Mouse (Mus musculus): ENCODE data around the gene Cacna1e. TPM values are rescaled to one million over a fixed set of nuclear protein-coding genes. Genes with fewer than 3 reads are reported as not detected.
A peak's percentile ranks its signal among the peaks of the same experiment; 100 is the strongest.

Gene Cacna1e
- polyA plus RNA-seq, 1 experiment, result 51.9 TPM

GRCm38 (mm10) chr1:154677677-154678076 lies 206.6 kb downstream of the Cacna1e start:
- Histone ChIP-seq H3K27ac (ENCODE audit: insufficient read depth, low read length) (no peak overlapping the region), H3K27me3 (ENCODE audit: control insufficient read depth, insufficient read depth, low read length) (no peaks in the 10 kb centered on the region), H3K4me1 (ENCODE audit: control insufficient read depth, insufficient read depth, low read length) (peaks cover under 1% of the 10 kb centered on the region; the same call in 1 of the 2 replicates), H3K4me3 (replicated peaks; ENCODE audit: insufficient read depth, low read depth, low read length) (no peak overlapping the region)
- no peak for DNase-seq
- no peak for TF ChIP-seq CTCF (IDR thresholded peaks at IDR 0.05; ENCODE audit: borderline replicate concordance, insufficient read depth, low read depth, low read length)
- no peak for TF ChIP-seq POLR2A (IDR thresholded peaks at IDR 0.05; ENCODE audit: borderline replicate concordance, insufficient read depth, low read length)
- 63% methylated on average over 2 of the region's 2 CpGs for WGBS

- DNase-seq, result peak; percentile 41 to 44
- TF ChIP-seq POLR2A (IDR thresholded peaks at IDR 0.05; ENCODE audit: borderline replicate concordance, insufficient read depth, low read length) (no peak), CTCF (IDR thresholded peaks at IDR 0.05; ENCODE audit: borderline replicate concordance, insufficient read depth, low read depth, low read length) (no peak)
- H3K4me1 ChIP-seq (ENCODE audit: control insufficient read depth, insufficient read depth, low read length), result peaks cover 6% of the 10 kb centered on the region
- H3K27me3 ChIP-seq (ENCODE audit: control insufficient read depth, insufficient read depth, low read length), result no peaks in the 10 kb centered on the region
- no peak overlapping the region for H3K27ac ChIP-seq (ENCODE audit: insufficient read depth, low read length)
- H3K4me3 ChIP-seq (replicated peaks; ENCODE audit: insufficient read depth, low read depth, low read length), result no peak overlapping the region
Measured at GRCm38 (mm10) chr1:154663721-154664120, 220.6 kb downstream of the Cacna1e start.

DNA sequence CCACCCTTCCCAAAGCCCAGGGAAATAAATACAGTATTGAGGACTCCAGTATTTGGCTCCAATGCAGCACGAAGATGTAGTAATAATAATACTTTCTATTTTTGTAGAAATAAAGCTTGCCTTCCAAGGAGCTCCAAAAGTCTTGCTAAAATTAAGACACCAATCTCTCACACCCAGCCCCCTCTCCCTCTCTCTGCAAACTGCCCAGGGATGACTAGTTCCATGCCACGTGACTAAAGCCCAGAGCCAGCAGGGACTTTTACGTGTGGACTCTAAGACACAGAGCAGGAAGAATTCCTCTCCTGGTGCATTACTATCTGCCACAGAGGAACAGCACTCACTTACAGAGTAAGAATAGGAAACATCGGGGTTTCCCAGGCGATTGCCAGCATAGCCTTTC lies 222.3 kb downstream of the Cacna1e start:
- H3K4me1 ChIP-seq (ENCODE audit: control insufficient read depth, insufficient read depth, low read length), result peaks cover 6% of the 10 kb centered on the region
- H3K4me3 ChIP-seq (replicated peaks; ENCODE audit: insufficient read depth, low read depth, low read length), result no peak overlapping the region
- TF ChIP-seq CTCF (IDR thresholded peaks at IDR 0.05; ENCODE audit: borderline replicate concordance, insufficient read depth, low read depth, low read length) (no peak), POLR2A (IDR thresholded peaks at IDR 0.05; ENCODE audit: borderline replicate concordance, insufficient read depth, low read length) (no peak)
- no peak overlapping the region for H3K27ac ChIP-seq (ENCODE audit: insufficient read depth, low read length)
- 54% methylated on average over 5 of the region's 5 CpGs for WGBS
- no peaks in the 10 kb centered on the region for H3K27me3 ChIP-seq (ENCODE audit: control insufficient read depth, insufficient read depth, low read length)
- DNase-seq, result no peak

- peak in 1 of 2 experiments; percentile 30 for DNase-seq
- TF ChIP-seq POLR2A (IDR thresholded peaks at IDR 0.05; ENCODE audit: borderline replicate concordance, insufficient read depth, low read length) (no peak), CTCF (IDR thresholded peaks at IDR 0.05; ENCODE audit: borderline replicate concordance, insufficient read depth, low read depth, low read length) (no peak)
- Histone ChIP-seq H3K4me3 (replicated peaks; ENCODE audit: insufficient read depth, low read depth, low read length) (no peak overlapping the region), H3K27ac (ENCODE audit: insufficient read depth, low read length) (no peak overlapping the region), H3K4me1 (ENCODE audit: control insufficient read depth, insufficient read depth, low read length) (peaks cover 6% of the 10 kb centered on the region), H3K27me3 (ENCODE audit: control insufficient read depth, insufficient read depth, low read length) (no peaks in the 10 kb centered on the region)
- 49% methylated on average over 7 of the region's 7 CpGs for WGBS
Measured at GRCm38 (mm10) chr1:154661221-154661864, 223.0 kb downstream of the Cacna1e start.

DNA sequence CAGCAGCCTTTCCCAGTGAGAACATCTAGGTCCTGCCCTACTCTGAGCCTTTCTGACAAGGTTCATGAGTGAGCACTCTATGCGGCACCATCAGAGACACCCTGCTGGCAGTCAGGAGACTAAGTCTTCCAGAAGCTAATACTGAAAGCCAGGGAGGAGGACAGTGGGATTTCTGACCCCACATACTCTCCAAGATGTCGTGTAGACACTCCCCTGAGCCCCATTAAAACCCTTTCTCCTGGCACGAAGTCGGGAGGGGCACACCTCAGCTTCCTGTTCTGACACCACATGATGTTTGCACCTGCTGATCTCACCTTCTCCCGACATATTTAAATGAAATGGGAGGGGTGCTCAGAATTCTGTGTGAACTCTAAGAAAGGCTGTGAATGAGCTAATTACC lies 226.9 kb downstream of the Cacna1e start:
- Histone ChIP-seq H3K27me3 (ENCODE audit: control insufficient read depth, insufficient read depth, low read length) (no peaks in the 10 kb centered on the region), H3K27ac (ENCODE audit: insufficient read depth, low read length) (no peak overlapping the region), H3K4me3 (replicated peaks; ENCODE audit: insufficient read depth, low read depth, low read length) (no peak overlapping the region), H3K4me1 (ENCODE audit: control insufficient read depth, insufficient read depth, low read length) (no peaks in the 10 kb centered on the region; the same call in none of the 2 replicates)
- DNase-seq, result no peak
- no peak for TF ChIP-seq CTCF (IDR thresholded peaks at IDR 0.05; ENCODE audit: borderline replicate concordance, insufficient read depth, low read depth, low read length)
- TF ChIP-seq POLR2A (IDR thresholded peaks at IDR 0.05; ENCODE audit: borderline replicate concordance, insufficient read depth, low read length), result no peak
- 63% methylated on average over 5 of the region's 5 CpGs for WGBS

- Histone ChIP-seq H3K27ac (ENCODE audit: insufficient read depth, low read length) (no peak overlapping the region), H3K4me1 (ENCODE audit: control insufficient read depth, insufficient read depth, low read length) (no peaks in the 10 kb centered on the region; the same call in 1 of the 2 replicates), H3K27me3 (ENCODE audit: control insufficient read depth, insufficient read depth, low read length) (no peaks in the 10 kb centered on the region), H3K4me3 (replicated peaks; ENCODE audit: insufficient read depth, low read depth, low read length) (no peak overlapping the region)
- no peak for DNase-seq
- TF ChIP-seq POLR2A (IDR thresholded peaks at IDR 0.05; ENCODE audit: borderline replicate concordance, insufficient read depth, low read length) (no peak), CTCF (IDR thresholded peaks at IDR 0.05; ENCODE audit: borderline replicate concordance, insufficient read depth, low read depth, low read length) (no peak)
- WGBS, result 79% methylated on average over 2 of the region's 2 CpGs
Measured at GRCm38 (mm10) chr1:154653951-154654350, 230.3 kb downstream of the Cacna1e start.

GRCm38 (mm10) chr1:154646156-154646950 lies 237.9 kb downstream of the Cacna1e start:
- Histone ChIP-seq H3K4me1 (ENCODE audit: control insufficient read depth, insufficient read depth, low read length) (peaks cover 10% of the 10 kb centered on the region), H3K27ac (ENCODE audit: insufficient read depth, low read length) (no peak overlapping the region), H3K4me3 (replicated peaks; ENCODE audit: insufficient read depth, low read depth, low read length) (no peak overlapping the region), H3K27me3 (ENCODE audit: control insufficient read depth, insufficient read depth, low read length) (no peaks in the 10 kb centered on the region)
- 89% methylated on average over 6 of the region's 6 CpGs for WGBS
- DNase-seq, result peak in 1 of 2 experiments; percentile 16
- TF ChIP-seq CTCF (IDR thresholded peaks at IDR 0.05; ENCODE audit: borderline replicate concordance, insufficient read depth, low read depth, low read length), result no peak
- no peak for TF ChIP-seq POLR2A (IDR thresholded peaks at IDR 0.05; ENCODE audit: borderline replicate concordance, insufficient read depth, low read length)

DNA sequence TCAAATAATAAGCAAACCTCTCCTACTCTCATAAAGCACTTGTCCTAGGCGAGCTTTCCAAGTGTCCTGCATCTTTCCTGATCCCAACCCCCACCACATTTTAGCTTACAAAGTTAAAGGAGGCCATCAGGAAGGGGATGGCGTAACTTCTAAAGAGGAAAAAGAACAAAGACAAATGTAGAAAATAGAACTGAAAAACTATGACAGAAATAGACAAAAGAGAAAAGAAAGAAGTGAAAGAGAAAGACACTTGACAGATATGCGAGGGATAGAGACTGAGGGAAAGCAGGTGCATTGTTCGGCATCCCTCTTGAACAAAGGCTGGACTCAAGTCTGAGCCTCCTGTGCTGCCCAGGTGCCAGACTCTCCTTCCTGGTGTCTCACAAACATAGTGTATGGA lies 246.5 kb downstream of the Cacna1e start:
- no peak for DNase-seq
- Histone ChIP-seq H3K4me3 (replicated peaks; ENCODE audit: insufficient read depth, low read depth, low read length) (no peak overlapping the region), H3K27ac (ENCODE audit: insufficient read depth, low read length) (no peak overlapping the region), H3K27me3 (ENCODE audit: control insufficient read depth, insufficient read depth, low read length) (no peaks in the 10 kb centered on the region), H3K4me1 (ENCODE audit: control insufficient read depth, insufficient read depth, low read length) (peaks cover 4% of the 10 kb centered on the region)
- WGBS, result 87% methylated on average over 4 of the region's 4 CpGs
- TF ChIP-seq POLR2A (IDR thresholded peaks at IDR 0.05; ENCODE audit: borderline replicate concordance, insufficient read depth, low read length) (no peak), CTCF (IDR thresholded peaks at IDR 0.05; ENCODE audit: borderline replicate concordance, insufficient read depth, low read depth, low read length) (no peak)
